Mouse (Mus musculus): Measurements from ENCODE around the gene Slc7a11. TPM values are rescaled to one million over a fixed set of nuclear protein-coding genes. Genes with fewer than 3 reads are reported as not detected.
"Not testable (repeated sequence)": the region's sequence is repeated elsewhere in the genome, so short reads cannot be mapped to it uniquely, and the experiment has no call there.

Slc7a11 gene
- polyA plus RNA-seq, 1 experiment: 11.3 TPM

DNA sequence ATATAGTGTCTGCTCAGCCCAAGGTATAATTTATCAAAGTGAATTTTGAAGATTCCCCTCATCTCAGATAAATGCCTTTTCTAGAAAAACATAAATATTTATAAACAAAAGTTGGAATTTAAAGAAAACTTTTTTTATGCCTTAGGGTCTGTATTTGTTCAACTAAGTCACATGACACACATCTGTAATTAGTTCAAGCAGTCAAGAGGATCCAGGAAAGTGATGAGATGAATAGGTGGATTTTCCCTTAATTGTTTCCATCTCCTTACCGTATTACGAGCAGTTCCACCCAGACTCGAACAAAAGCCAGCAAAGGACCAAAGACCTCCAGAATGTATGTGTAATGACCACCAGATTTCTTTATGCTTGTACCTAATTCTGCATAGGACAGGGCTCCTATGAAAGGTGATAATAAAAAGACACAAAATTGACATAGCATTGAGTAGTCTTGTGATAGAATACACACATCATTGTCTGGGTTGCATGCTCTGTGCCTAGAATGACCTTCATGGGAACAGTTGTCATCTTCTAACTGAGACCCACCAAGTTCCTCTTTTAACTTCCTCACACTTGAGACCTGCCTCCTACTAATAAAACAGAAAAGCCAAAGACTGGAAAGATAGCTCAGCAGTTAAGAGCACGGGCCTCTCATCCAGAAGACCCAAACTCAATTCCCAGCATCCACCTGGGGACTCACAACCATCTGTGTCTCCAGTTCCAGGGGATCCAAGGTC is 4.7 kb downstream of the Slc7a11 start:
- peaks cover 2% of the 10 kb centered on the region; the same call in 1 of the 2 replicates for H3K36me3 ChIP-seq (ENCODE audit: control insufficient read depth, insufficient read depth, low read length)
- TF ChIP-seq CTCF (IDR thresholded peaks at IDR 0.05; ENCODE audit: borderline replicate concordance, control insufficient read depth, extremely low read depth, insufficient read depth, low read length, poor library complexity) (no peak), POLR2A (IDR thresholded peaks at IDR 0.05; ENCODE audit: control insufficient read depth, extremely low read depth, insufficient read depth, low read length, poor library complexity) (no peak)
- H3K4me1 ChIP-seq (replicated peaks; ENCODE audit: control insufficient read depth, insufficient read depth, low read length): peaks cover 6% of the 10 kb centered on the region
- H3K4me3 ChIP-seq (ENCODE audit: control insufficient read depth, insufficient read depth, low read length): no peak overlapping the region
- H3K27ac ChIP-seq (ENCODE audit: control insufficient read depth, insufficient read depth, low read length): no peak overlapping the region
- no peaks in the 10 kb centered on the region for H3K27me3 ChIP-seq (ENCODE audit: control insufficient read depth, insufficient read depth, low read length)
- no peak for DNase-seq
- WGBS: 73% methylated on average over 4 of the region's 4 CpGs

- not testable (repeated sequence) for H3K4me3 ChIP-seq (ENCODE audit: control insufficient read depth, insufficient read depth, low read length); H3K4me1 ChIP-seq (replicated peaks; ENCODE audit: control insufficient read depth, insufficient read depth, low read length); H3K27me3 ChIP-seq (ENCODE audit: control insufficient read depth, insufficient read depth, low read length); H3K27ac ChIP-seq (ENCODE audit: control insufficient read depth, insufficient read depth, low read length); DNase-seq; H3K36me3 ChIP-seq (ENCODE audit: control insufficient read depth, insufficient read depth, low read length)
- 29% methylated on average over 2 of the region's 2 CpGs for WGBS
Observed at GRCm38 (mm10) chr3:50438081-50438480, 5.3 kb downstream of the Slc7a11 start.

DNA sequence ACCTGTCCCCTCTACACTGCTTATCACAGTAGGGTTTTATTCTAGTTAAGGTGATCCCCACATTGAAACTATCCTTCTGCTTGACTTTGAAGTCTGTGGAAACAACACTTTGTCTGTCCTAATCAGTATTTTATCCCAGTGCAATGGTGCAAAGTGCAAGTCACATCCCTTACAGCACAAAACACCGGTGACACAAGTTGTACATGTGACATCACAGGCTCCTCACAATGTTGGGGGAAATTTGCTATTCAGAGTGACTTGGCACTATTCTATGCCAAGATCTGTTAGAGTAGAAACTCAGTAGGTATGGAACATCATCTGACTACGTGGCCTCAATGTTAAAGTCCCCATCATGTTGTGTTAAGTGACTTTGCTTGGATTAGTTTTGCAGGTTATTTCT is 7.0 kb downstream of the Slc7a11 start:
- not testable (repeated sequence) for H3K4me3 ChIP-seq (ENCODE audit: control insufficient read depth, insufficient read depth, low read length); H3K36me3 ChIP-seq (ENCODE audit: control insufficient read depth, insufficient read depth, low read length); H3K27me3 ChIP-seq (ENCODE audit: control insufficient read depth, insufficient read depth, low read length); H3K27ac ChIP-seq (ENCODE audit: control insufficient read depth, insufficient read depth, low read length); H3K4me1 ChIP-seq (replicated peaks; ENCODE audit: control insufficient read depth, insufficient read depth, low read length); DNase-seq
- WGBS: 87% methylated on average over 2 of the region's 2 CpGs

DNA sequence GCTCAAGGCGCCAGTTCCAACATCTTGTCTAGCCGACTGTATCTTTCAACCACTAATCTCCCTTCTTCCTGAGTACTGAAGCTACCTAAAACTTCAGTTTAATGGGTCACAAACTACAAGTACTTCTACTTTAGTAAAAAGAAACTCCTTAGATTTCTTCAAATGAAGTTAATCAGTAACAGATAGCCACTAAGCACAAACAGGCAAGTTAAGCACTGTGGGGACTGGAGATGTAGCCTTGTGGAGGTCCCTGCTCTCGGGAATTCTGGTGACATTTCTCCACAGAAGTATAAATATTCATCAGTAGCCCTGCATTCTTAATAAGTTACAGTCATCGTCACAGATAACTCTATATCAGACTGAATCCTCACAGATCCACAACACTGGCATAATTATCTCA is 9.6 kb downstream of the Slc7a11 start:
- Histone ChIP-seq H3K4me3 (ENCODE audit: control insufficient read depth, insufficient read depth, low read length) (no peak overlapping the region), H3K27me3 (ENCODE audit: control insufficient read depth, insufficient read depth, low read length) (no peaks in the 10 kb centered on the region), H3K36me3 (ENCODE audit: control insufficient read depth, insufficient read depth, low read length) (peaks cover 8% of the 10 kb centered on the region; the same call in 1 of the 2 replicates), H3K4me1 (replicated peaks; ENCODE audit: control insufficient read depth, insufficient read depth, low read length) (no peaks in the 10 kb centered on the region), H3K27ac (ENCODE audit: control insufficient read depth, insufficient read depth, low read length) (no peak overlapping the region)
- no peak for DNase-seq
- 91% methylated on average over 4 of the region's 4 CpGs for WGBS
- TF ChIP-seq CTCF (IDR thresholded peaks at IDR 0.05; ENCODE audit: borderline replicate concordance, control insufficient read depth, extremely low read depth, insufficient read depth, low read length, poor library complexity): no peak
- TF ChIP-seq POLR2A (IDR thresholded peaks at IDR 0.05; ENCODE audit: control insufficient read depth, extremely low read depth, insufficient read depth, low read length, poor library complexity): no peak

- Histone ChIP-seq H3K4me1 (replicated peaks; ENCODE audit: control insufficient read depth, insufficient read depth, low read length) (no peaks in the 10 kb centered on the region), H3K4me3 (ENCODE audit: control insufficient read depth, insufficient read depth, low read length) (no peak overlapping the region), H3K27me3 (ENCODE audit: control insufficient read depth, insufficient read depth, low read length) (no peaks in the 10 kb centered on the region), H3K36me3 (ENCODE audit: control insufficient read depth, insufficient read depth, low read length) (peaks cover 8% of the 10 kb centered on the region; the same call in 1 of the 2 replicates), H3K27ac (ENCODE audit: control insufficient read depth, insufficient read depth, low read length) (no peak overlapping the region)
- DNase-seq: no peak
- TF ChIP-seq CTCF (IDR thresholded peaks at IDR 0.05; ENCODE audit: borderline replicate concordance, control insufficient read depth, extremely low read depth, insufficient read depth, low read length, poor library complexity): no peak
- no peak for TF ChIP-seq POLR2A (IDR thresholded peaks at IDR 0.05; ENCODE audit: control insufficient read depth, extremely low read depth, insufficient read depth, low read length, poor library complexity)
- 93% methylated on average over 8 of the region's 8 CpGs for WGBS
Observed at GRCm38 (mm10) chr3:50430811-50431210, 12.6 kb downstream of the Slc7a11 start.

GRCm38 (mm10) chr3:50421480-50422277 is 21.7 kb downstream of the Slc7a11 start:
- Histone ChIP-seq H3K4me1 (replicated peaks; ENCODE audit: control insufficient read depth, insufficient read depth, low read length) (no peaks in the 10 kb centered on the region), H3K27ac (ENCODE audit: control insufficient read depth, insufficient read depth, low read length) (no peak overlapping the region), H3K27me3 (ENCODE audit: control insufficient read depth, insufficient read depth, low read length) (no peaks in the 10 kb centered on the region), H3K36me3 (ENCODE audit: control insufficient read depth, insufficient read depth, low read length) (peaks cover 18% of the 10 kb centered on the region), H3K4me3 (ENCODE audit: control insufficient read depth, insufficient read depth, low read length) (no peak overlapping the region)
- no peak for DNase-seq
- TF ChIP-seq POLR2A (IDR thresholded peaks at IDR 0.05; ENCODE audit: control insufficient read depth, extremely low read depth, insufficient read depth, low read length, poor library complexity) (no peak), CTCF (IDR thresholded peaks at IDR 0.05; ENCODE audit: borderline replicate concordance, control insufficient read depth, extremely low read depth, insufficient read depth, low read length, poor library complexity) (no peak)
- 93% methylated on average over 8 of the region's 8 CpGs for WGBS

Measured in thymus, adult 2 months (tissue).